Mouse (Mus musculus): ENCODE results near the gene Poldip3.

Gene Poldip3

GRCm38 (mm10) chr15:83084022-83084640 lies 65.1 kb downstream of the Poldip3 start:
- no peak for DNase-seq (ENCODE audit: low spot score)

- no peak for DNase-seq (ENCODE audit: low spot score)
Observed at GRCm38 (mm10) chr15:83083530-83083929, 65.7 kb downstream of the Poldip3 start.

All from embryo, embryonic 10.5 days (tissue).